Mouse (Mus musculus): Measurements from ENCODE around the gene Cd27.

DNA sequence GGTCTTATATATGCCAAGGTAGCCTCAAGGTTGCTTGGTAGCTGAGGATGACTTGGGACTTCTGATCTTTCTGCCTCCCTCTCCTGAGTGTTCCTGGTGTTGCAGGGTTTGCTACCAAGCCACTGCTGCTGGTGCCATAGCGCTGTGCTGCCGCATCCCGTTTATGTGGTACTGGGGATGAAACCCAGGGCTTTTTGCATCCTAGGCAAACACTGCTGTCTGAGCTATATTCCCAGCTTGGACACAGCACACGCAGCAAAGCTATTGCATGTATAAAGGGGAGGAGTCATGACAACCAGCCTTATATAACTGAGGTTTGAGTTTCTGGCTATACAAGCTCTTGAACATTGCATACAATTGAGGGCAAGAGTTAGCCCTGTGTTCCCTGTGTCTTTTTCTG, 611 bp upstream of the Cd27 start:
- TF ChIP-seq CTCF (IDR thresholded peaks at IDR 0.05; ENCODE audit: low read depth), result no peak
- TF ChIP-seq EP300 (IDR thresholded peaks at IDR 0.05; ENCODE audit: low read depth), result no peak

Data from liver, embryonic 14.5 days (tissue).